Mouse (Mus musculus) E14TG2a.4 (cell line): ENCODE measurements around the gene Prr19.

Experiments
- H3K27me3 ChIP-seq: 2 replicates; pipeline ENCODE4 v1.6.1; 2014; ENCODE audit warnings: low read length, control low read depth; ENCODE audit not compliant: insufficient read depth
- H3K36me3 ChIP-seq: 2 replicates; pipeline ENCODE4 v1.6.1; 2014; ENCODE audit warnings: low read length, control low read depth; ENCODE audit not compliant: insufficient read depth
- H3K4me1 ChIP-seq: replicated peaks from 2 replicates; pipeline ENCODE4 v1.6.1; 2014; ENCODE audit warnings: low read depth, low read length, control low read depth
- H3K4me3 ChIP-seq: replicated peaks from 2 replicates; pipeline ENCODE4 v1.5.1; 2014; ENCODE audit warnings: mild to moderate bottlenecking, low read length
- H3K9me3 ChIP-seq: 2 replicates; pipeline ENCODE4 v1.6.1; 2014; ENCODE audit warnings: low read length, control low read depth
- CTCF ChIP-seq: conservative IDR thresholded peaks from 2 replicates; pipeline ENCODE4 v1.5.1; 2014; ENCODE audit warnings: low read length
- NANOG ChIP-seq: IDR thresholded peaks from 2 replicates; pipeline ENCODE4 v1.6.1; 2014; ENCODE audit warnings: borderline replicate concordance, low read length, mixed read lengths
- POU5F1 ChIP-seq: IDR thresholded peaks from 2 replicates; pipeline ENCODE4 v1.6.1; 2014; ENCODE audit warnings: low read length, borderline replicate concordance

Gene Prr19

DNA sequence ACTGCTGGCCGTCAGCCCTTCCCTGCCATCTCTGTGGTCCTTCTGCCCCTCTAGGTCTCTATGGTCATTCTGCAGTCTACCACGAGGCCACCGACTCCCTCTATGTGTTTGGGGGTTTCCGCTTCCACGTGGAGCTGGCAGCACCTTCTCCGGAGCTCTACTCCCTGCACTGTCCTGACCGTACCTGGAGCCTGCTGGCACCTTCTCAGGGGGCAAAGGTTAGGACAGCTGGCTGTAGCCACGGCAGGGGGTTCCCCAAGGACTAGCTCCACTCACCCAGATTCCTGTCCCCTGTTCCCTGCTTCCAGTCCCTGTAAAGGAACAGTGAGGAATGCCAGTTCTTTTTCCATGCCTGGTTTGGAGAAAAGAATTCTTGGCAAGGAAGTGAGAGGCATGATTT is 47.6 kb downstream of the Prr19 start:
- Histone ChIP-seq H3K9me3 (peaks cover 23% of the 10 kb centered on the region), H3K4me3 (no peak overlapping the region), H3K4me1 (peaks cover 28% of the 10 kb centered on the region), H3K27me3 (no peaks in the 10 kb centered on the region), H3K36me3 (peaks cover 93% of the 10 kb centered on the region)
- TF ChIP-seq CTCF, result no peak
- TF ChIP-seq NANOG, result no peak
- no peak for TF ChIP-seq POU5F1
